Mouse (Mus musculus): ENCODE measurements around the gene Calm4. TPM values are rescaled to one million over a fixed set of nuclear protein-coding genes. Genes with fewer than 3 reads are reported as not detected.

The Calm4 gene
- polyA plus RNA-seq, 1 experiment: not detected

DNA sequence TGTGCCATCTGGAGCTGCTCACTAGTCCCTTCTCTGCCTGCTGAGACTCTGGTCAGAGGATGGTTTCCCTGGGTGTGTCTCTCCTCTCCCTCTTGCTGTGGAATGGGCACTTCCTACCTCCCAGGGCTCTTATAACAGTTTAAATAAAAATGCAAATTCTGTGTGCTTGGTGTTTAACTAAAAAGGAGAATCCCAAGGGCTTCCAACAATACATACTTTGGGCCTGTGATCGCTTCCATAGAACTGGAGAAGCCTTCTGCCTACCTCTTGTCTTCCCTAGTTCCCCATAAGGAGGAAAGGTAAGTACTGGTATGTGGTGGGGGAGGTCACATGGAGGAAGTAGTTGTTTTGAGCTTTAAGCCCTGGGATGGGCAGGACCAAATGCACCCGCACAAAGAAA is 17.3 kb downstream of the Calm4 start:
- Histone ChIP-seq H3K27me3 (ENCODE audit: control insufficient read depth) (peaks cover 30% of the 10 kb centered on the region), H3K4me1 (ENCODE audit: control insufficient read depth) (peaks cover 12% of the 10 kb centered on the region), H3K36me3 (ENCODE audit: control insufficient read depth) (no peaks in the 10 kb centered on the region), H3K4me3 (replicated peaks) (no peak overlapping the region), H3K9me3 (ENCODE audit: control insufficient read depth, low read length) (no peaks in the 10 kb centered on the region)
- TF ChIP-seq TAL1 (IDR thresholded peaks at IDR 0.05; ENCODE audit: low read length): no peak
- TF ChIP-seq GATA1 (IDR thresholded peaks at IDR 0.05; ENCODE audit: low read length): no peak

DNA sequence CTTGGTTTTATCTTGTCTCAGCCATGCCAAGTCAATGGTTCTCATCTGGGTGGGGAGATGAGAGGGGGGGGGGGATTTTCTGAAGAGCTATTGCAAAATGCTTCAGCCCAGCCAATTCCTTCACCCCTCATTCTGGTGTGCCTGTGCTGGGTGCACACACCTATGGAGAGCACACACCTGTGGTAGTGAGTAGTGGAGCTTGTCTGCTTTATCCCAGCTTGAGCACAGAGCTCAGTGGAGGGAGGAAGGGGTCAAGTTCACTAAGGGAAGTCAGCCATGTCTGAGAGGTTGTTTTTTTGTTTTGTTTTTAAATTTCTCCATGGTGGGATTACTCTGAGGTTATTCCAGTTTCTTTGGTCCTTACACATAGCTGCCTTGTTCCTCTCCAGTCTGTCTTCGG is 18.7 kb downstream of the Calm4 start:
- Histone ChIP-seq H3K36me3 (ENCODE audit: control insufficient read depth) (no peaks in the 10 kb centered on the region), H3K9me3 (ENCODE audit: control insufficient read depth, low read length) (no peaks in the 10 kb centered on the region), H3K4me1 (ENCODE audit: control insufficient read depth) (peaks cover 24% of the 10 kb centered on the region), H3K4me3 (replicated peaks) (no peak overlapping the region), H3K27me3 (ENCODE audit: control insufficient read depth) (peaks cover 20% of the 10 kb centered on the region)
- no peak for TF ChIP-seq TAL1 (IDR thresholded peaks at IDR 0.05; ENCODE audit: low read length)
- no peak for TF ChIP-seq GATA1 (IDR thresholded peaks at IDR 0.05; ENCODE audit: low read length)

DNA sequence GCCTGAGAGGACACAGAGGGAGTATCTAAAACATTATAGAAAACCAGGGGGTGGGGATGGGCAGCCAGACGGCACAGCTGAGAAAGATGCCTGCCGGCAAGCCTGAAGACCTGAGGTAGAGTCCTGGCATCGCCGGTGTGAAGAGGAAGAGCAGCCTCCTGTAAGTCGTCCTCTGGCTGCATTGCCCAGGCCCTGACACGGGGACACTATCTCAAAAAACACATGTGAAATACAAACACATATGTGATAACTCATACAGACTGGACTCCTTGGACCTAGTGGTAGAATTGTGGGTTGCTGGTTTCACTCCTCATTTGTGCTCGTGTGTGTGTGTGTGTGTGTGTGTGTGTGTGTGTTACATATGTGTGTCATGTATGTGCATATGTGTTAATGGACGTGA is 23.7 kb downstream of the Calm4 start:
- Histone ChIP-seq H3K4me3 (replicated peaks) (no peak overlapping the region), H3K9me3 (ENCODE audit: control insufficient read depth, low read length) (no peaks in the 10 kb centered on the region), H3K27me3 (ENCODE audit: control insufficient read depth) (peaks cover 5% of the 10 kb centered on the region), H3K36me3 (ENCODE audit: control insufficient read depth) (no peaks in the 10 kb centered on the region), H3K4me1 (ENCODE audit: control insufficient read depth) (peaks cover 72% of the 10 kb centered on the region)
- TF ChIP-seq GATA1 (IDR thresholded peaks at IDR 0.05; ENCODE audit: low read length) (no peak), TAL1 (IDR thresholded peaks at IDR 0.05; ENCODE audit: low read length) (peak; percentile 26; the same call in 1 of the 3 replicates)

DNA sequence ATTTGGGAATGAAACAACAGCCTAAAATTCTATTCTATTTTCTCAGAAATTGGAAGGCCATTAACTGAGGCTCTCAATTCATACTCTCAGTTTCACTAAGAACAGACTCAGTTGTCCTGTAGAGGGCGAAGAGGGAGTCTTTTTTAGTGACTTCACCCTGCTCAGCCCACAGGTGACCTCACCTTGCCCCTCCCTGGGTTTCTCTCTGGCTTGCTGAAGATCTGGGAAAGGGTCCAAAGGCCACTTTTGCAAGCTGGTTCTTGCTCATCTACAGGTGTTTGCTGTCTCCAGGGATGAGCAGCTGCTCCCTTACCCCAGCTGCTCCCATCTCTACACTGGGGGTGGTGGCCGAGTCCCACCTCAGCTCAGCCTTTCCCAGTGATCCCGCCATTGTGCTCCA is 24.8 kb downstream of the Calm4 start:
- no peak overlapping the region for H3K4me3 ChIP-seq (replicated peaks)
- no peaks in the 10 kb centered on the region for H3K9me3 ChIP-seq (ENCODE audit: control insufficient read depth, low read length)
- TF ChIP-seq GATA1 (IDR thresholded peaks at IDR 0.05; ENCODE audit: low read length) (no peak), TAL1 (IDR thresholded peaks at IDR 0.05; ENCODE audit: low read length) (no peak)
- no peaks in the 10 kb centered on the region for H3K27me3 ChIP-seq (ENCODE audit: control insufficient read depth)
- H3K4me1 ChIP-seq (ENCODE audit: control insufficient read depth): peaks cover 78% of the 10 kb centered on the region
- H3K36me3 ChIP-seq (ENCODE audit: control insufficient read depth): no peaks in the 10 kb centered on the region

DNA sequence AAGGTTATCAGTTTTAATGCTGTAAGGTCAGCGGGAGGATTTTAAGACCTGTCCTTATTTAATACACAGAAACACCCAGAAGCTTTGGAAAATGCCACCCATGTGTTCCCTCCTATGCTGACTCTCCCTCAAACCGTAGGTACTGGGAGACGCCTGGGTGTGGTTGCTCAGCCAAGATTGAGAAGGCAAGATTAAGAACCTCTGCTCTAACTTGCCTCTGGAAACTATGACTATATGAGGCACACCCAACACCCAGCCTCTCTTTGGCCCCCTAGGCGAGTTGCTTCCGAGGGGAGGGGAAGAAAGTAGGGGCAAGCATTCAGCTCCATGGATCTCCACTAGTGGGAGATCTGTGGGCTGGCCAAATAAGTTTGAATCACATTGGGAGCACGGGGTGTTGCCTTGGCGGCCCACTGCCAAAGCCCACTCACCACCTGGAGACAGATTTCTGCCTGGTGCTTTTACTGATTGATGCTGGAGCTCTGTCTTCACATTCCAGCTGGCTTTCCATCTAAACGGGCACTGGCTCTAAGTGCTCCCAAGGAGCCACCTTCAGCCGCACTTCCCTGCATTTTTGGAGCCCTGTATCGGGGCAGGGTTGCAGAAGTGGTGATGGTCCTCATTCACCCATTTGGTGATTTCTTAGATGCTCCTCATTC is 25.5 kb downstream of the Calm4 start:
- H3K36me3 ChIP-seq (ENCODE audit: control insufficient read depth): no peaks in the 10 kb centered on the region
- peaks cover 86% of the 10 kb centered on the region for H3K4me1 ChIP-seq (ENCODE audit: control insufficient read depth)
- TF ChIP-seq GATA1 (IDR thresholded peaks at IDR 0.05; ENCODE audit: low read length) (peak; percentile 86), TAL1 (IDR thresholded peaks at IDR 0.05; ENCODE audit: low read length) (no peak)
- H3K9me3 ChIP-seq (ENCODE audit: control insufficient read depth, low read length): no peaks in the 10 kb centered on the region
- H3K27me3 ChIP-seq (ENCODE audit: control insufficient read depth): no peaks in the 10 kb centered on the region
- H3K4me3 ChIP-seq (replicated peaks): peak overlapping the region; percentile 31

DNA sequence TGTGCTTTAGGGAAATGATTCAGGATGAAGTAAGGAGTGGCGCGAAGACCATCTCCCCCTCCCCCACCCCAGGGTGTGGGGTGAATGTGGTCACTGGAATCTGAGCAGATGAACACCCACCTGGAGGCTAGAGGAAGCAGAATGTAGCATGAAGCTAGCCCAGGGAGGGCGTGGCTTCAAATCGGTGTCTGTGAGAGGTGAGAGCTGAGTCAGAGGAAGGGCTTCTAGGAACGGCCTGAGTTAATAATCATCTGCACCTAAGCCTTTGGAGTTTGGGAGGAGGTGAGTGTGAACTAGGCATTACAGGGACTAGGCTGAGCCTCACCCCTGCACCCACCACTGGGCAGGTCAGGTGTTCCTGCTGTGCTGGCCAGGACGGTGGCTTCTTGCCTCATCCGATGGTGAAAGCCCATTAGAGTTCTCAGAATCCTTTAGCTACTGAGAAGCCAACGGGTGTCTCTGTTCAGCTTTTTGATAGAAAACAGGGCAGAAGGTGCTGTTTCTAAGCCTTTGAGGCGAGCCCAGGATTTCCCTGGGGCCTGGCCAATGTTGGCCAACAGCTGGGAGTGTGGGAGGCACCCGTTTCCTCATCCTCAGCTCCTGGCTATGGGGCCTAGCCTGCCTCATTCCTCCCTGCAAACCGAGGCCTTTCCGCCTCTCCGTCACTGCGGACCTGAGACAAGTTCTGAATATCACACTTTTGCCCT is 28.2 kb downstream of the Calm4 start:
- Histone ChIP-seq H3K4me1 (ENCODE audit: control insufficient read depth) (peaks cover 97% of the 10 kb centered on the region), H3K27me3 (ENCODE audit: control insufficient read depth) (no peaks in the 10 kb centered on the region), H3K9me3 (ENCODE audit: control insufficient read depth, low read length) (no peaks in the 10 kb centered on the region), H3K4me3 (replicated peaks) (peak overlapping the region; percentile 47), H3K36me3 (ENCODE audit: control insufficient read depth) (no peaks in the 10 kb centered on the region; the same call in 1 of the 2 replicates)
- no peak for TF ChIP-seq TAL1 (IDR thresholded peaks at IDR 0.05; ENCODE audit: low read length)
- no peak for TF ChIP-seq GATA1 (IDR thresholded peaks at IDR 0.05; ENCODE audit: low read length)

DNA sequence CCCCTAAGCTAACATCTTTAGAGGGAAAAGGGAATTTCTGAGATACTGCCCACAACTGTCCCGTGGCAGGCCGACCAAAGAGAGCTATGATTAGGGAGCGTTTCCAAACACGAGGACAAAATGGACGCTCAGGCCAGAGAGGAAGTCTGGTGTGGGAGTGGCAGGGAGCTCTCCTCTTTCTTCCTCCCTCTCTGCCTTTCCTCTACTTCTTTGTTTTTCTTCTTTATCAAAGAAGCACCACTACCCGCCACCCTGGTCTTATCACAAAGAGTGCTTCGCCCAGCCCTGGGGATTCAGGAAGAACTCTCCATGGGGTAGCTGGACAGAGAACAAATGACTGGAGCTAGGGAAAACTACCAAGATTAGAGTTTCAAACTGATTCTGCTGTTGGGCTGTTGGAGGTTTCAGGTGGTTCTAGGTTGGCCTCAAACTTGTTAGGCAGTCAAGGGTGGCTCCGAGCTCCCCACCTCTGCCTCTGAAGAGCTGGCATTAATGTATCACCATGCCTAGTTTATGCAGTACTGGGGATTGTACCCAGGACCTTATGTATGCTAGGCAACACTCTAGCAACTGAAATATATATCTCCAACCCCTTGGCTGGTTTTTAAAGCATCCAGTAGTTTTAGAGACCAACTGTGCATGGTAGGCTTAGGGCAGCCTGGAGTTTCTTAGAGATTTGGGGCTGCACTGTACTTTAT is 28.9 kb downstream of the Calm4 start:
- Histone ChIP-seq H3K4me3 (replicated peaks) (peak overlapping the region; percentile 47), H3K9me3 (ENCODE audit: control insufficient read depth, low read length) (no peaks in the 10 kb centered on the region), H3K4me1 (ENCODE audit: control insufficient read depth) (peaks cover 97% of the 10 kb centered on the region), H3K36me3 (ENCODE audit: control insufficient read depth) (no peaks in the 10 kb centered on the region; the same call in 1 of the 2 replicates), H3K27me3 (ENCODE audit: control insufficient read depth) (no peaks in the 10 kb centered on the region)
- TF ChIP-seq TAL1 (IDR thresholded peaks at IDR 0.05; ENCODE audit: low read length): no peak
- no peak for TF ChIP-seq GATA1 (IDR thresholded peaks at IDR 0.05; ENCODE audit: low read length)

DNA sequence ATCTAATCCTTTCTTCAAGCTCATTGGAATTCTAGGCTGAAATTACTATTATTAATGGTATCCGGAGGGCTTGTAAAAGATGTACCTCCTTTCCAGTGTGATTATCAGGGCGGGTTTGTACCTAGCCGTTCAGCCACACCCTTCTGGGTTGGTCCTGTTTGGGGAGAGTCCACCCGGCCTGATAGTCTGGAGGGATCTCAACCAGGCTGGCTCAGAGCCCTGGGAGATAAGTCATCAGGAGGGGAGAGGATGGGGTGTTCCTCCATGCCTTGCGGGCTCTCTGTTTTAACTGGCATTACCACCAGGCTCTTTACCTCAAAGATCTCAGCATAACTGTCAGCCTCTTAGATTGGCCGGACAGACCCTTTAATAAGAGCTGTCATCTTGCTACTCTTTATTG is 29.6 kb downstream of the Calm4 start:
- Histone ChIP-seq H3K4me3 (replicated peaks) (peak overlapping the region; percentile 47), H3K36me3 (ENCODE audit: control insufficient read depth) (no peaks in the 10 kb centered on the region; the same call in 1 of the 2 replicates), H3K4me1 (ENCODE audit: control insufficient read depth) (peaks cover 96% of the 10 kb centered on the region), H3K9me3 (ENCODE audit: control insufficient read depth, low read length) (no peaks in the 10 kb centered on the region), H3K27me3 (ENCODE audit: control insufficient read depth) (no peaks in the 10 kb centered on the region)
- TF ChIP-seq GATA1 (IDR thresholded peaks at IDR 0.05; ENCODE audit: low read length) (peak; percentile 65), TAL1 (IDR thresholded peaks at IDR 0.05; ENCODE audit: low read length) (no peak)

DNA sequence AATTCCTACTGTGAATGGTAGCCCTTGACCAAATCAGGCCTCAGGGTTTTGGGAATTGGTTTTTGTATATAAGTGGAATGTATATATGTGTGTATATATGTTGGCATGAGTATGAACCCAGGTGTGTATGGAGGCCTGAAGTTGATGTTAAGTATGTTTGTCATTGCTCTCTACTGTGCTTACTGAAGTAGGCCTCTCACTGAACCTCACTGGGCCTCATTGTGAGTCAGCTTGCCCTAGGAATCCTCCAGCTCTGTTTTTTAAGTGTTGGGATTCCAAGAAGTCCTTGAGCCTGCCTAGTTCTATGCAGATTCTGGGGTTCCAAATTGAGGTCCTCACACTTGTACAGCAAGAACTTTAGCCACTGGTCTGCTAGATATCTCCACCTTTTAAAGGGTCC is 32.3 kb downstream of the Calm4 start:
- Histone ChIP-seq H3K4me1 (ENCODE audit: control insufficient read depth) (peaks cover 86% of the 10 kb centered on the region), H3K36me3 (ENCODE audit: control insufficient read depth) (no peaks in the 10 kb centered on the region; the same call in 1 of the 2 replicates), H3K4me3 (replicated peaks) (no peak overlapping the region), H3K9me3 (ENCODE audit: control insufficient read depth, low read length) (no peaks in the 10 kb centered on the region), H3K27me3 (ENCODE audit: control insufficient read depth) (no peaks in the 10 kb centered on the region)
- no peak for TF ChIP-seq GATA1 (IDR thresholded peaks at IDR 0.05; ENCODE audit: low read length)
- TF ChIP-seq TAL1 (IDR thresholded peaks at IDR 0.05; ENCODE audit: low read length): no peak
